Mouse (Mus musculus) spleen, adult 10 weeks (tissue): Measurements from ENCODE around the gene Farsa. TPM values are rescaled to one million over a fixed set of nuclear protein-coding genes. Genes with fewer than 3 reads are reported as not detected.

ENCODE experiments used
- polyA plus RNA-seq: library from polyadenylated mRNA; stranded (reverse); fragments of 350-450 nt; fragmentation: Illumina TruSeq; extraction: RNeasy Lipid Tissue Mini Kit (QIAGEN cat#74804); gene quantifications from one replicate; pipeline ENCODE4 v1.2.3, GENCODE M21; 2015; ENCODE audit warnings: low replicate concordance; ENCODE audit not compliant: insufficient read depth

The Farsa gene
- 37.0 TPM for polyA plus RNA-seq

GRCm38 (mm10) chr8:84856864-84857441 is at the start of gene Farsa:
Gene Farsa, plus strand, starts transcription at chr8:84856989.

DNA sequence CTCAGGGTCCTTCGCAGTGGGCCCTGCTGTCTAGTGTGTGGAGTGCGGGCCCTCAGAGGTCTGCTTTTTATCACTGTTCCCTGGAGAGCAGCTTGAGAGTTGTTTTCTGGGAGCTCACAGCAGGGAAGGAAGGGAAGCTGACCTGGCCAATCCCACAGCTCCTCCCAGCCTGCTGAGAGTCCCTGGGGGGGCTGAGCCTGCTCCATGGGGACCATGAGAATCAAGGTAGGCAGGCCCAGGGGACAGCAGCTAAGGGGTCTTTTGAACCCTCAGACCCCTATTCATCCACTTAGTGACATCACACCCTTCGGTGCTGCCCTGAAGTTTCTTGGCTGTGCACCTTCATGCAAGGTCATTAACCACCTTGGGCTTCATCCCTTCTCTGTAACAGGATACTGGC is 34.1 kb upstream of the Farsa start, which contains the start of gene Dand5:
Gene Dand5 (minus strand): TSS at position 101 of the 400 bp plus-strand sequence.

DNA sequence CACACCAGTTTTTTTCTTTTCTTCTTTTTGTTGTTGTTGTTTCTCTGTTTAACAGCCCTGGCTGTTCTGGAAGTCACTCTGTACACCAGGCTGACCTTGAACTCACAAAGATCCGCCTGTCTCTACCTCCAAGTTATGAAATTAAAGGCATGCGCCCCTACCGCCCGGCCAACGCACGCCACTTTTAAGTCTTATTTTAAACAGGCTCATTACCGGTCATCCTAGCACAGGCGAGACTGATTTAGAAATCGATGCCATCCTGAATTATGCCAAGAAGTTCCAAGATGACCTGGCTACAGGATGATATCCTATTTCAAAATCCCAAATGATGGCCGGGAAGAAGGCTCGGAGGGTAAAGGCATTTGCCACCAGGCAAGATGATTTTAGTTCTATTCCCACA is 25.3 kb upstream of the Farsa start, which contains the start of gene Gadd45gip1:
Gene Gadd45gip1 (plus strand): TSS at position 33 of the 400 bp plus-strand sequence.

GRCm38 (mm10) chr8:84840248-84840999 is 16.4 kb upstream of the Farsa start, which contains the start of gene Rad23a:
Gene Rad23a, minus strand, starts transcription at chr8:84840665.

GRCm38 (mm10) chr8:84846722-84847572 is 9.8 kb upstream of the Farsa start, which contains the start of gene Calr:
Gene Calr, minus strand, starts transcription at chr8:84846934.

GRCm38 (mm10) chr8:84871376-84872308 is 14.9 kb downstream of the Farsa start, which contains the start of gene Syce2:
Gene Syce2, plus strand, starts transcription at chr8:84872111.

DNA sequence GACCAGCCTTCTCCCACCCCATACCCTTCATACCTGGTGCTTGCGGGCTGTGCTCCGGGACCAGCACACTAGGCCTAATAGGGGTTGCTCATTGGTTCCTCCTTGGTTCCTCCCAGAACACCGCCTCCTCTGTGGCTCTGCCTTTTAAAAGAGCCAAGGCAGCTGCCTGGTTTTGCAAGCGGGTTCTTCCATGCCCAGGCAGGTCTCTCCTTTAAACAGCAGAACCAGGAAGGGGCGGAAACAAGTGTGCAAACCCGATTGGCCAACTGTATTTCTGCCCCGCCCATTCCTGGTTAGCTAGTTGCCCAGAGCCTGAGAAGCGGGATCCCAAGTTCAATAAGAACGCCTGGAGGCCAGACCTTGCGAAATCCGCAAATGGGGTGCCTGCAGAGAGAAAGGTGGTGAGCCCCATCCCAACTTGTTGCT is 36.9 kb downstream of the Farsa start, which contains the start of gene Gcdh:
Gene Gcdh (minus strand): TSS at position 213 of the 426 bp plus-strand sequence.

GRCm38 (mm10) chr8:84901752-84902151 is 45.0 kb downstream of the Farsa start, which contains the start of gene Klf1:
Gene Klf1, plus strand, starts transcription at chr8:84901928.

DNA sequence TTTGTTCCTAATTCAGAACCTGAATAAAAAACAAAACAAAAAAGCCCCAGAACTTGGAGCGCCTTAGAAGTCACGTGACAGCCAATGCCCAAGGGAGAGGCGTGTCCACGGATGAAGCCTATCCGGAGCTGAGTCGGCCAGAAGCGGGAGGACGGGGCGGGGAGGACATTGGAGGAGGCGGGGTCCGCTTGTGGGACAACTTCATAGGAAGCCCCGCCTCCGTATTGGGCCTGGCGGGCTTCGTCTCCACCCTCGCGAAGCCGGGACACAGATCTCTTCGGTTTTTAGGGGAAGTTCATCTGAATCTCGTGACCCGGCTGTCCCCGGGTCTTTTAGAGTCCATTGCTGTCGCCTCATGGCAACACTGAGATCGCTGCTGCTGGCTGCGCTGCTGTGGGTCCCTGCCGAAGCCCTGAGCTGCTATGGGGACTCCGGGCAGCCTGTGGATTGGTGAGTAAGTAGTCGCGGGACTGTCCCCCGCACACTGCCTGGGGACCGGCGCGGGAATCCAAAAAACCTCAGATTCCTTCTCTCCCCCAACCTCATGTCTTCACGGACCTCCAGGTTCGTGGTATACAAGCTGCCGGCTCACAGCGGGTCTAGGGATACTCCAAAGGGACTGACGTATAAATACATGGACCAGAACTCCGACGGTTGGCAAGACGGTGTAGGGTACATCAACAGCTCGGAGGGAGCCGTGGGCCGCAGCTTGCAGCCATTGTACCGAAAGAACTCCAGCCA is 51.8 kb downstream of the Farsa start, which contains the start of gene Dnase2a:
Gene Dnase2a (plus strand): TSS at position 140 of the 741 bp plus-strand sequence.

Other genes starting within 250 kb of the Farsa start
- gene Ier2, start 194.1 kb upstream of the Farsa start, polyA plus RNA-seq: 6.3 TPM
- 68.9 TPM for gene Trmt1, start 170.7 kb upstream of the Farsa start, polyA plus RNA-seq
- 21.1 TPM for gene Nacc1, start 169.1 kb upstream of the Farsa start, polyA plus RNA-seq
- gene Lyl1, start 155.5 kb upstream of the Farsa start, polyA plus RNA-seq: 8.5 TPM
- gene G430095P16Rik, start 134.0 kb upstream of the Farsa start, polyA plus RNA-seq: 3.2 TPM
- gene Nfix, start 56.6 kb upstream of the Farsa start, polyA plus RNA-seq: 5.1 TPM
- 3.8 TPM for gene Dand5, start 34.2 kb upstream of the Farsa start, polyA plus RNA-seq
- gene Gadd45gip1, start 25.5 kb upstream of the Farsa start, polyA plus RNA-seq: 5.4 TPM
- 62.4 TPM for gene Rad23a, start 16.3 kb upstream of the Farsa start, polyA plus RNA-seq
- gene Calr, start 10.1 kb upstream of the Farsa start, polyA plus RNA-seq: 968 TPM
- gene Syce2, start 15.1 kb downstream of the Farsa start, polyA plus RNA-seq: 12.6 TPM
- gene Gcdh, start 36.9 kb downstream of the Farsa start, polyA plus RNA-seq: 24.2 TPM
- gene Klf1, start 44.9 kb downstream of the Farsa start, polyA plus RNA-seq: 6.7 TPM
- 49.3 TPM for gene Dnase2a, start 51.6 kb downstream of the Farsa start, polyA plus RNA-seq
- not detected for gene Mast1, start 80.4 kb downstream of the Farsa start, polyA plus RNA-seq
- not detected for gene Rtbdn, start 90.0 kb downstream of the Farsa start, polyA plus RNA-seq
- gene Gm49661, start 112.4 kb downstream of the Farsa start, polyA plus RNA-seq: not detected
- 197 TPM for gene Prdx2, start 112.6 kb downstream of the Farsa start, polyA plus RNA-seq
- 32.5 TPM for gene Rnaseh2a, start 112.8 kb downstream of the Farsa start, polyA plus RNA-seq
- 1.5 TPM for gene Junb, start 121.7 kb downstream of the Farsa start, polyA plus RNA-seq
- gene Hook2, start 133.6 kb downstream of the Farsa start, polyA plus RNA-seq: 4.6 TPM
- gene Best2, start 157.5 kb downstream of the Farsa start, polyA plus RNA-seq: not detected
- gene Asna1, start 168.3 kb downstream of the Farsa start, polyA plus RNA-seq: 29.7 TPM
- gene Trir, start 169.8 kb downstream of the Farsa start, polyA plus RNA-seq: 112 TPM
- 35.3 TPM for gene Tnpo2, start 179.9 kb downstream of the Farsa start, polyA plus RNA-seq
- gene Fbxw9, start 203.1 kb downstream of the Farsa start, polyA plus RNA-seq: 3.0 TPM
- not detected for gene Gm5741, start 211.0 kb downstream of the Farsa start, polyA plus RNA-seq
- 52.7 TPM for gene Dhps, start 214.8 kb downstream of the Farsa start, polyA plus RNA-seq
- gene Wdr83os, start 223.8 kb downstream of the Farsa start, polyA plus RNA-seq: 54.9 TPM
- gene Wdr83, start 224.3 kb downstream of the Farsa start, polyA plus RNA-seq: 12.5 TPM
- gene Man2b1, start 226.3 kb downstream of the Farsa start, polyA plus RNA-seq: 132 TPM